Mouse (Mus musculus): ENCODE measurements around the gene Plxnd1. TPM values are rescaled to one million over a fixed set of nuclear protein-coding genes. Genes with fewer than 3 reads are reported as not detected.

Gene Plxnd1
- polyA plus RNA-seq, 1 experiment from 2014 or later: 60.8 TPM

GRCm38 (mm10) chr6:115991108-115991880 is 3.5 kb downstream of the Plxnd1 start:
- peaks cover 23% of the 10 kb centered on the region for H3K27me3 ChIP-seq (replicated peaks)
- H3K9ac ChIP-seq: peak overlapping the region; percentile 82
- H3K4me1 ChIP-seq (replicated peaks): peaks cover 69% of the 10 kb centered on the region
- H3K9me3 ChIP-seq (replicated peaks): peaks cover 13% of the 10 kb centered on the region
- peak overlapping the region; percentile 58 for H3K4me3 ChIP-seq
- peak overlapping the region; percentile 41 for H3K27ac ChIP-seq (ENCODE audit: poor library complexity, severe bottlenecking)
- no peak for ATAC-seq (ENCODE audit: insufficient number of reproducible peaks, low FRiP score)
- no peaks in the 10 kb centered on the region for H3K36me3 ChIP-seq
- H3K4me2 ChIP-seq: peak overlapping the region; percentile 75
- 28% methylated on average over 13 of the region's 13 CpGs for WGBS

GRCm38 (mm10) chr6:115990479-115990878 is 4.3 kb downstream of the Plxnd1 start:
- no peak for ATAC-seq (ENCODE audit: insufficient number of reproducible peaks, low FRiP score)
- no peak overlapping the region for H3K27ac ChIP-seq (ENCODE audit: poor library complexity, severe bottlenecking)
- H3K4me1 ChIP-seq (replicated peaks): peaks cover 69% of the 10 kb centered on the region
- peak overlapping the region; percentile 75 for H3K4me2 ChIP-seq
- H3K27me3 ChIP-seq (replicated peaks): peaks cover 23% of the 10 kb centered on the region
- peak overlapping the region; percentile 58 for H3K4me3 ChIP-seq
- no peaks in the 10 kb centered on the region for H3K36me3 ChIP-seq
- H3K9ac ChIP-seq: peak overlapping the region; percentile 82
- WGBS: 63% methylated on average over 9 of the region's 9 CpGs
- peaks cover 12% of the 10 kb centered on the region for H3K9me3 ChIP-seq (replicated peaks)

- WGBS: 67% methylated on average over 3 of the region's 3 CpGs
Observed at GRCm38 (mm10) chr6:115990056-115990455, 4.7 kb downstream of the Plxnd1 start.

GRCm38 (mm10) chr6:115989607-115990006 is 5.2 kb downstream of the Plxnd1 start:
- H3K9ac ChIP-seq: peak overlapping the region; percentile 82
- no peak overlapping the region for H3K27ac ChIP-seq (ENCODE audit: poor library complexity, severe bottlenecking)
- peaks cover 20% of the 10 kb centered on the region for H3K27me3 ChIP-seq (replicated peaks)
- no peaks in the 10 kb centered on the region for H3K36me3 ChIP-seq
- H3K4me3 ChIP-seq: peak overlapping the region; percentile 58
- no peak for ATAC-seq (ENCODE audit: insufficient number of reproducible peaks, low FRiP score)
- H3K9me3 ChIP-seq (replicated peaks): peaks cover 4% of the 10 kb centered on the region
- WGBS: 76% methylated on average over 4 of the region's 4 CpGs
- H3K4me1 ChIP-seq (replicated peaks): peaks cover 78% of the 10 kb centered on the region
- peak overlapping the region; percentile 75 for H3K4me2 ChIP-seq

More at GRCm38 (mm10) chr6:115990056-115990455, 4.7 kb downstream of the Plxnd1 start:
- Histone ChIP-seq H3K36me3 (no peaks in the 10 kb centered on the region), H3K9ac (peak overlapping the region; percentile 82), H3K9me3 (replicated peaks) (peaks cover 9% of the 10 kb centered on the region), H3K4me1 (replicated peaks) (peaks cover 74% of the 10 kb centered on the region), H3K27ac (ENCODE audit: poor library complexity, severe bottlenecking) (no peak overlapping the region), H3K4me2 (peak overlapping the region; percentile 75), H3K27me3 (replicated peaks) (peaks cover 23% of the 10 kb centered on the region), H3K4me3 (peak overlapping the region; percentile 58)
- ATAC-seq (ENCODE audit: insufficient number of reproducible peaks, low FRiP score): no peak

GRCm38 (mm10) chr6:115989032-115989431 is 5.8 kb downstream of the Plxnd1 start:
- peak overlapping the region; percentile 75 for H3K4me2 ChIP-seq
- no peak for ATAC-seq (ENCODE audit: insufficient number of reproducible peaks, low FRiP score)
- H3K36me3 ChIP-seq: no peaks in the 10 kb centered on the region
- H3K27ac ChIP-seq (ENCODE audit: poor library complexity, severe bottlenecking): no peak overlapping the region
- H3K4me3 ChIP-seq: peak overlapping the region; percentile 58
- no peaks in the 10 kb centered on the region for H3K9me3 ChIP-seq (replicated peaks)
- H3K27me3 ChIP-seq (replicated peaks): peaks cover 15% of the 10 kb centered on the region
- 73% methylated on average over 5 of the region's 5 CpGs for WGBS
- H3K9ac ChIP-seq: peak overlapping the region; percentile 82
- H3K4me1 ChIP-seq (replicated peaks): peaks cover 79% of the 10 kb centered on the region

- Histone ChIP-seq H3K27me3 (replicated peaks) (no peaks in the 10 kb centered on the region), H3K36me3 (no peaks in the 10 kb centered on the region), H3K9ac (peak overlapping the region; percentile 44; the same call in 1 of the 2 replicates), H3K4me1 (replicated peaks) (peaks cover 81% of the 10 kb centered on the region), H3K4me2 (peak overlapping the region; percentile 75), H3K27ac (ENCODE audit: poor library complexity, severe bottlenecking) (no peak overlapping the region), H3K4me3 (peak overlapping the region; percentile 4; the same call in 1 of the 2 replicates), H3K9me3 (replicated peaks) (no peaks in the 10 kb centered on the region)
- ATAC-seq (ENCODE audit: insufficient number of reproducible peaks, low FRiP score): no peak
- WGBS: 64% methylated on average over 9 of the region's 9 CpGs
Observed at GRCm38 (mm10) chr6:115987096-115987747, 7.6 kb downstream of the Plxnd1 start.

GRCm38 (mm10) chr6:115986472-115987095 is 8.2 kb downstream of the Plxnd1 start:
- Histone ChIP-seq H3K4me3 (peak overlapping the region; percentile 4; the same call in 1 of the 2 replicates), H3K27ac (ENCODE audit: poor library complexity, severe bottlenecking) (no peak overlapping the region), H3K9ac (peak overlapping the region; percentile 44), H3K4me1 (replicated peaks) (peaks cover 76% of the 10 kb centered on the region), H3K9me3 (replicated peaks) (no peaks in the 10 kb centered on the region), H3K27me3 (replicated peaks) (no peaks in the 10 kb centered on the region), H3K4me2 (peak overlapping the region; percentile 75), H3K36me3 (no peaks in the 10 kb centered on the region)
- ATAC-seq (ENCODE audit: insufficient number of reproducible peaks, low FRiP score): no peak
- WGBS: 49% methylated on average over 12 of the region's 12 CpGs

- H3K4me2 ChIP-seq: peak overlapping the region; percentile 75
- no peak for ATAC-seq (ENCODE audit: insufficient number of reproducible peaks, low FRiP score)
- peaks cover 75% of the 10 kb centered on the region for H3K4me1 ChIP-seq (replicated peaks)
- H3K27ac ChIP-seq (ENCODE audit: poor library complexity, severe bottlenecking): no peak overlapping the region
- H3K36me3 ChIP-seq: no peaks in the 10 kb centered on the region
- 47% methylated on average over 9 of the region's 9 CpGs for whole genome bisulfite sequencing
- no peak overlapping the region for H3K4me3 ChIP-seq
- no peaks in the 10 kb centered on the region for H3K27me3 ChIP-seq (replicated peaks)
- no peaks in the 10 kb centered on the region for H3K9me3 ChIP-seq (replicated peaks)
- peak overlapping the region; percentile 48 for H3K9ac ChIP-seq
Observed at GRCm38 (mm10) chr6:115985622-115986021, 9.2 kb downstream of the Plxnd1 start.

- peaks cover 4% of the 10 kb centered on the region; the same call in 1 of the 2 replicates for H3K36me3 ChIP-seq
- H3K4me1 ChIP-seq (replicated peaks): peaks cover 81% of the 10 kb centered on the region
- H3K27me3 ChIP-seq (replicated peaks): no peaks in the 10 kb centered on the region
- no peak overlapping the region for H3K27ac ChIP-seq (ENCODE audit: poor library complexity, severe bottlenecking)
- H3K4me2 ChIP-seq: peak overlapping the region; percentile 75
- H3K4me3 ChIP-seq: no peak overlapping the region
- 75% methylated on average over 7 of the region's 7 CpGs for WGBS
- H3K9me3 ChIP-seq (replicated peaks): no peaks in the 10 kb centered on the region
- no peak for ATAC-seq (ENCODE audit: insufficient number of reproducible peaks, low FRiP score)
- H3K9ac ChIP-seq: 0 out of 2 replicates have a peak overlapping the region, but pooled peaks have one; percentile 11
Observed at GRCm38 (mm10) chr6:115984580-115984979, 10.2 kb downstream of the Plxnd1 start.

- peaks cover 81% of the 10 kb centered on the region for H3K4me1 ChIP-seq (replicated peaks)
- peak overlapping the region; percentile 53 for H3K27ac ChIP-seq (ENCODE audit: poor library complexity, severe bottlenecking)
- H3K9ac ChIP-seq: 0 out of 2 replicates have a peak overlapping the region, but pooled peaks have one; percentile 11
- WGBS: 56% methylated on average over 12 of the region's 12 CpGs
- peaks cover 6% of the 10 kb centered on the region for H3K36me3 ChIP-seq
- H3K4me2 ChIP-seq: peak overlapping the region; percentile 12
- ATAC-seq (ENCODE audit: insufficient number of reproducible peaks, low FRiP score): no peak
- H3K27me3 ChIP-seq (replicated peaks): no peaks in the 10 kb centered on the region
- H3K9me3 ChIP-seq (replicated peaks): no peaks in the 10 kb centered on the region
- no peak overlapping the region for H3K4me3 ChIP-seq
Observed at GRCm38 (mm10) chr6:115983306-115984038, 11.3 kb downstream of the Plxnd1 start.
